Mouse (Mus musculus): ENCODE measurements around the gene Tcf25. TPM values are rescaled to one million over a fixed set of nuclear protein-coding genes. Genes with fewer than 3 reads are reported as not detected.
"Not testable (repeated sequence)": the region's sequence is repeated elsewhere in the genome, so short reads cannot be mapped to it uniquely, and the experiment has no call there.

Tcf25 gene
- polyA plus RNA-seq, 1 experiment from 2014 or later = 137 TPM

- Histone ChIP-seq H3K4me2 (no peak overlapping the region), H3K27me3 (peaks cover 56% of the 10 kb centered on the region), H3K36me3 (no peaks in the 10 kb centered on the region), H3K9ac (no peak overlapping the region), H3K4me1 (replicated peaks) (peaks cover 38% of the 10 kb centered on the region), H3K9me3 (replicated peaks) (no peaks in the 10 kb centered on the region), H3K4me3 (no peak overlapping the region), H3K27ac (no peak overlapping the region)
- no peak for ATAC-seq (replicated peaks; ENCODE audit: insufficient number of reproducible peaks, insufficient read depth, low FRiP score, low read depth)
- 7% methylated on average over 12 of the region's 12 CpGs for WGBS
Observed at GRCm38 (mm10) chr8:123412560-123413170, 39.1 kb downstream of the Tcf25 start.

GRCm38 (mm10) chr8:123414255-123414654 is 40.7 kb downstream of the Tcf25 start:
- peaks cover 50% of the 10 kb centered on the region for H3K27me3 ChIP-seq
- H3K36me3 ChIP-seq = no peaks in the 10 kb centered on the region
- peaks cover 26% of the 10 kb centered on the region for H3K4me1 ChIP-seq (replicated peaks)
- 8% methylated on average over 9 of the region's 9 CpGs for WGBS
- no peak overlapping the region for H3K4me2 ChIP-seq
- ATAC-seq (replicated peaks; ENCODE audit: insufficient number of reproducible peaks, insufficient read depth, low FRiP score, low read depth) = no peak
- no peaks in the 10 kb centered on the region for H3K9me3 ChIP-seq (replicated peaks)
- H3K27ac ChIP-seq = no peak overlapping the region
- H3K4me3 ChIP-seq = no peak overlapping the region
- no peak overlapping the region for H3K9ac ChIP-seq

- H3K27ac ChIP-seq; H3K4me2 ChIP-seq; H3K9ac ChIP-seq; H3K4me3 ChIP-seq; H3K36me3 ChIP-seq; H3K9me3 ChIP-seq (replicated peaks); ATAC-seq (replicated peaks; ENCODE audit: insufficient number of reproducible peaks, insufficient read depth, low FRiP score, low read depth): not testable (repeated sequence)
- peaks cover 17% of the 10 kb centered on the region for H3K4me1 ChIP-seq (replicated peaks)
- WGBS = 76% methylated on average over 5 of the region's 5 CpGs
- H3K27me3 ChIP-seq = peaks cover 41% of the 10 kb centered on the region
Observed at GRCm38 (mm10) chr8:123414997-123415696, 41.6 kb downstream of the Tcf25 start.

- Histone ChIP-seq H3K27me3 (peaks cover 31% of the 10 kb centered on the region), H3K4me1 (replicated peaks) (peaks cover 9% of the 10 kb centered on the region), H3K4me3 (no peak overlapping the region), H3K27ac (no peak overlapping the region), H3K4me2 (no peak overlapping the region), H3K9me3 (replicated peaks) (no peaks in the 10 kb centered on the region), H3K36me3 (no peaks in the 10 kb centered on the region), H3K9ac (no peak overlapping the region)
- no peak for ATAC-seq (replicated peaks; ENCODE audit: insufficient number of reproducible peaks, insufficient read depth, low FRiP score, low read depth)
- WGBS = 46% methylated on average over 8 of the region's 8 CpGs
Observed at GRCm38 (mm10) chr8:123415967-123416943, 42.7 kb downstream of the Tcf25 start.

- WGBS = 74% methylated on average over 8 of the region's 8 CpGs
- H3K27ac ChIP-seq = no peak overlapping the region
- no peak overlapping the region for H3K9ac ChIP-seq
- H3K27me3 ChIP-seq = peaks cover 26% of the 10 kb centered on the region
- H3K36me3 ChIP-seq = no peaks in the 10 kb centered on the region
- no peak overlapping the region for H3K4me2 ChIP-seq
- H3K4me1 ChIP-seq (replicated peaks) = peaks cover 2% of the 10 kb centered on the region
- no peaks in the 10 kb centered on the region for H3K9me3 ChIP-seq (replicated peaks)
- H3K4me3 ChIP-seq = no peak overlapping the region
- ATAC-seq (replicated peaks; ENCODE audit: insufficient number of reproducible peaks, insufficient read depth, low FRiP score, low read depth) = no peak
Observed at GRCm38 (mm10) chr8:123416944-123417555, 43.5 kb downstream of the Tcf25 start.

GRCm38 (mm10) chr8:123419711-123420110 is 46.2 kb downstream of the Tcf25 start:
- no peak overlapping the region for H3K9ac ChIP-seq
- H3K4me3 ChIP-seq = no peak overlapping the region
- peaks cover 3% of the 10 kb centered on the region; the same call in 1 of the 2 replicates for H3K27me3 ChIP-seq
- no peak overlapping the region for H3K27ac ChIP-seq
- WGBS = 84% methylated on average over 4 of the region's 4 CpGs
- no peak overlapping the region for H3K4me2 ChIP-seq
- no peaks in the 10 kb centered on the region for H3K9me3 ChIP-seq (replicated peaks)
- ATAC-seq (replicated peaks; ENCODE audit: insufficient number of reproducible peaks, insufficient read depth, low FRiP score, low read depth) = no peak
- H3K4me1 ChIP-seq (replicated peaks) = peaks cover 4% of the 10 kb centered on the region; the same call in 1 of the 2 replicates
- no peaks in the 10 kb centered on the region for H3K36me3 ChIP-seq

- Histone ChIP-seq H3K36me3 (no peaks in the 10 kb centered on the region), H3K4me3 (no peak overlapping the region), H3K4me1 (replicated peaks) (peaks cover 4% of the 10 kb centered on the region; the same call in 1 of the 2 replicates), H3K9ac (no peak overlapping the region), H3K4me2 (no peak overlapping the region), H3K27me3 (peaks cover 3% of the 10 kb centered on the region; the same call in 1 of the 2 replicates), H3K27ac (no peak overlapping the region), H3K9me3 (replicated peaks) (no peaks in the 10 kb centered on the region)
- no peak for ATAC-seq (replicated peaks; ENCODE audit: insufficient number of reproducible peaks, insufficient read depth, low FRiP score, low read depth)
- WGBS = 88% methylated on average over 34 of the region's 34 CpGs
Observed at GRCm38 (mm10) chr8:123420525-123421281, 47.1 kb downstream of the Tcf25 start.

- Histone ChIP-seq H3K4me3 (no peak overlapping the region), H3K9ac (no peak overlapping the region), H3K4me2 (no peak overlapping the region), H3K36me3 (no peaks in the 10 kb centered on the region), H3K27me3 (peaks cover 3% of the 10 kb centered on the region; the same call in 1 of the 2 replicates), H3K9me3 (replicated peaks) (no peaks in the 10 kb centered on the region), H3K4me1 (replicated peaks) (peaks cover 4% of the 10 kb centered on the region; the same call in 1 of the 2 replicates), H3K27ac (no peak overlapping the region)
- no peak for ATAC-seq (replicated peaks; ENCODE audit: insufficient number of reproducible peaks, insufficient read depth, low FRiP score, low read depth)
- 85% methylated on average over 19 of the region's 19 CpGs for WGBS
Observed at GRCm38 (mm10) chr8:123421325-123421724, 47.8 kb downstream of the Tcf25 start.

GRCm38 (mm10) chr8:123422056-123422780 is 48.7 kb downstream of the Tcf25 start:
- H3K27ac ChIP-seq = no peak overlapping the region
- ATAC-seq (replicated peaks; ENCODE audit: insufficient number of reproducible peaks, insufficient read depth, low FRiP score, low read depth) = peak; percentile 43; the same call in 1 of the 2 replicates
- H3K9me3 ChIP-seq (replicated peaks) = peaks cover 4% of the 10 kb centered on the region
- 5% methylated on average over 17 of the region's 17 CpGs for WGBS
- H3K9ac ChIP-seq = 0 out of 2 replicates have a peak overlapping the region, but pooled peaks have one; percentile 10
- no peaks in the 10 kb centered on the region for H3K36me3 ChIP-seq
- peaks cover 3% of the 10 kb centered on the region; the same call in 1 of the 2 replicates for H3K27me3 ChIP-seq
- H3K4me3 ChIP-seq = peak overlapping the region; percentile 39
- peaks cover 4% of the 10 kb centered on the region; the same call in 1 of the 2 replicates for H3K4me1 ChIP-seq (replicated peaks)
- H3K4me2 ChIP-seq = peak overlapping the region; percentile 61

- H3K36me3 ChIP-seq = no peaks in the 10 kb centered on the region
- H3K9ac ChIP-seq = no peak overlapping the region
- 0 out of 2 replicates have a peak, but pooled peaks have one; percentile 18 for ATAC-seq (replicated peaks; ENCODE audit: insufficient number of reproducible peaks, insufficient read depth, low FRiP score, low read depth)
- 15% methylated on average over 3 of the region's 3 CpGs for WGBS
- peaks cover 3% of the 10 kb centered on the region; the same call in 1 of the 2 replicates for H3K27me3 ChIP-seq
- peaks cover 9% of the 10 kb centered on the region for H3K9me3 ChIP-seq (replicated peaks)
- no peak overlapping the region for H3K4me3 ChIP-seq
- peaks cover 4% of the 10 kb centered on the region; the same call in 1 of the 2 replicates for H3K4me1 ChIP-seq (replicated peaks)
- no peak overlapping the region for H3K27ac ChIP-seq
- H3K4me2 ChIP-seq = peak overlapping the region; percentile 61
Observed at GRCm38 (mm10) chr8:123422781-123423159, 49.2 kb downstream of the Tcf25 start.

Measured in heart, embryonic 15.5 days (tissue).